Mouse (Mus musculus): ENCODE measurements around the gene Dolpp1. TPM values are rescaled to one million over a fixed set of nuclear protein-coding genes. Genes with fewer than 3 reads are reported as not detected.
A peak's percentile ranks its signal among the peaks of the same experiment; 100 is the strongest.

Dolpp1 gene
- polyA plus RNA-seq, 1 experiment from 2014 or later, result 39.5 TPM

DNA sequence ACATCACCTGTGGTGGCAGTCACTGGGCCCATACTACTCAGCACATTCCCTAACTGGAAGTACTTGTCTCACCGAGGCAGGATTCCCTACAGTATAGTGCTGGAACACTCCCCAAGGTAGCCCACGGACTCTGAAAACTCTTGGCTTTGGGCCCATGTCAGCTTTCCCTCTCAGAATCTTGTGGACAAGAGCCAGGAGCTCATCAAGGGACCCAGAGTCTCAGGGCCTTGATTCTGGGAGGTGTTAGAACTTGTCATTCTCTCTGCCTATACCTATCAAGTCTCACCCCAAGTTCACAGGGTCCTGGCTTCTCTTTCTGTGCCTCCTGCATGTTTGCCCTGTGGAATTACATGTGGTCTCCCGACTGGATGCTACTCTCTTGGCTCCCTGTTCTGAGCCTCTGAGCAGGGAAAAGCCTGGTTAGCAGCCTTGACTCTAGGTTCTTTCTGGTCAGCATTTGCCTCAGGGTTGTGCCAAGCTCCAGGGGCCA is 48.2 kb downstream of the Dolpp1 start:
- H3K9me3 ChIP-seq (ENCODE audit: control insufficient read depth), result no peaks in the 10 kb centered on the region
- WGBS, result 38% methylated on average over 3 of the region's 3 CpGs
- no peaks in the 10 kb centered on the region for H3K27me3 ChIP-seq (replicated peaks; ENCODE audit: control insufficient read depth, insufficient read depth, low read length)
- H3K4me2 ChIP-seq (replicated peaks; ENCODE audit: low read depth), result no peak overlapping the region
- ATAC-seq, result no peak
- no peak overlapping the region for H3K4me3 ChIP-seq (ENCODE audit: low read depth, low read length)
- H3K36me3 ChIP-seq (ENCODE audit: control insufficient read depth, insufficient read depth), result peaks cover 50% of the 10 kb centered on the region
- H3K9ac ChIP-seq (ENCODE audit: low read depth, low read length), result 0 out of 2 replicates have a peak overlapping the region, but pooled peaks have one; percentile 51
- peak overlapping the region; percentile 92 for H3K27ac ChIP-seq (ENCODE audit: low read depth, low read length)
- H3K4me1 ChIP-seq (replicated peaks; ENCODE audit: control insufficient read depth, insufficient read depth, low read length), result peaks cover 18% of the 10 kb centered on the region
- TF ChIP-seq CTCF (IDR thresholded peaks at IDR 0.05; ENCODE audit: low read depth), result no peak

DNA sequence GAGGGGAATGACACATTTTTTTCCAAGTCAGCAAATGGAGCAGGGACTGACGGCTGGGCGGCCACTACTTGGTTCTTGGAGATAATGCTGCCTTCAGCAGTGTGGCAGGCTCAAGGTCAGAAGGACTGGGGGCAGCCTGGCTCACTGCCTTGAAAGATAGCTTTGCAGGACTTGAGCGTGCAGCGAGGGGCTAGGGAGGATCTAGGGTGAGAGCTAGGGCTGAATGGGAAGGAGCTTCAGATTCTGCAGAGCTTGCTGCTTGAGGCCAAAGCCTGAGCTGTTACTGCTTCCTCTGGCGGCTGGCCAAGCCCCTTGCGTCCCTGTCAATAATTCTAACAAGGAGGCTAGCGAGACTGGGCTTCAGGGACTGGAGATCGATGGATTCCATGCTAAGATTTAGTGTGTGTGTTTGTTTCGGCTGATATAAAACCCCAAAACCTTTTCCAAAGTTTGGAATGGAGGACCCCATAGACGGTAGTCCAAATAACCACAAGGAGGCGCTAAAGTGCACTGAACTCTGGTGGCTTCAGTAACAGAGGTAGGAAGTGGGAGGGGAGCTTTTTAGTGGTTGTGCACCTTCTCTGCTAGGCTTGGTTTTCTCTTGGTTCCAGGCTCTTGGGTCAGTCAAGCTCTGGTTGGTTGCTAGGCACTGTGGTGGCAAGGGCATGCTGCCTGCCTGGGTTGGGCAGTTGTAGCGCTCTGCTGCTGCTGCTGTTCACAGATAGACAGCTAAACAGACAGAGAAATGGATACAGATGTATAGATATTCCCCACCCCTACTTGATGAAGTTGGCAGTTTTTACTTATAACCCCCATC is 48.9 kb downstream of the Dolpp1 start:
- H3K4me1 ChIP-seq (replicated peaks; ENCODE audit: control insufficient read depth, insufficient read depth, low read length), result peaks cover 22% of the 10 kb centered on the region
- 10% methylated on average over 12 of the region's 12 CpGs for WGBS
- peak; percentile 93 for TF ChIP-seq CTCF (IDR thresholded peaks at IDR 0.05; ENCODE audit: low read depth)

DNA sequence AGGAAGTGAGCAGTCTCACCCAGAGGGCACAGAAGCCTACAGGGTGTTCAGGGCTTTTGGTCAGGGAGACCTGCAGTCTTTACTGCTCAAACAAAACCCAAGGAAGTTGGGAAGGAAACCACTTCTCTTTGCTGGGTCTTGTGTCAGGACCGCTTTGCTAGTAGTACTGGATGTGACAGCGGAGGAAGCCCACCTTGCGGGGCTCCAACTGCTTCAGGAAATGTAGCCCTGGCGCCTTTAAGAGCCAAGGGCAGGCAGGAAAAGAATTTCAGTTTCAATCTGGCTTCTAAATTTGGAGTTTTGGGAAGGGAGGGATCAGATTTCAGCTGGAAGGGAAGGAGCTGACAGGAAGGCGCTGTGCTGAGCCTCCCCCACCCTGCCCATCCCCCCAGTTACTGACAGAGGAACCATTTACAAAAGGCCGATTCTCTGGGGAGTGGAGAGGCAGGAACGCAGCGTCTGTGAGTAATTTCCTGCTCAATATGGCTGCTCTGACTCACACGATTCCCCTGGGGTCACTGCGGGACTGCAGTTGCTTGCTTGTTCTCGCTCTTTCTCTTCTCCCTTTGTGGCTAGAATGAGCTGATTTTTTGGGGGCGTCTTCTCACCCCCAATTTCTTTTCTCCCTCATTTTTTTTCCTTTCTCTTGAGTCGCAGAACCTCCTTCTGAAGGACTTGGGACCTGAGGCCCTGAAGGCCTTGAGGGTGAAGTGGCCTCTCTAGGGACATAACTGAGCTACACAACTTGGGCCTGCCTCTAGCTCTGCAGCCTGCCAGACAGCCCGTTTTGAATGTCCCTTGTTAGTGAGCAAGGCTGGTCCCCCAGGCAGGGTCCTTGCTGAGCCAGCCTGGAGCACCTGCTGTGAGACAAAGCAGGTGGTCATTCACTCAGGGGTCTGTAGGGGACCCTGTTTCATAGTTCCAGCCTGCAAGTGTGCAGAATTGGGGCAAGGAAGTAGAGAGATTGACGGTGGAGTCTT is 49.8 kb downstream of the Dolpp1 start:
- no peaks in the 10 kb centered on the region for H3K27me3 ChIP-seq (replicated peaks; ENCODE audit: control insufficient read depth, insufficient read depth, low read length)
- 13% methylated on average over 15 of the region's 15 CpGs for WGBS
- H3K36me3 ChIP-seq (ENCODE audit: control insufficient read depth, insufficient read depth), result peaks cover 51% of the 10 kb centered on the region
- H3K9ac ChIP-seq (ENCODE audit: low read depth, low read length), result peak overlapping the region; percentile 51
- peaks cover 22% of the 10 kb centered on the region for H3K4me1 ChIP-seq (replicated peaks; ENCODE audit: control insufficient read depth, insufficient read depth, low read length)
- ATAC-seq, result peak; percentile 59
- H3K9me3 ChIP-seq (ENCODE audit: control insufficient read depth), result no peaks in the 10 kb centered on the region
- TF ChIP-seq CTCF (IDR thresholded peaks at IDR 0.05; ENCODE audit: low read depth), result no peak; the same call in 1 of the 2 replicates
- peak overlapping the region; percentile 92 for H3K27ac ChIP-seq (ENCODE audit: low read depth, low read length)
- H3K4me3 ChIP-seq (ENCODE audit: low read depth, low read length), result peak overlapping the region; percentile 29
- peak overlapping the region; percentile 61 for H3K4me2 ChIP-seq (replicated peaks; ENCODE audit: low read depth)

More for the DNA sequence above, 48.9 kb downstream of the Dolpp1 start:
- no peaks in the 10 kb centered on the region for H3K27me3 ChIP-seq (replicated peaks; ENCODE audit: control insufficient read depth, insufficient read depth, low read length)
- peak overlapping the region; percentile 92 for H3K27ac ChIP-seq (ENCODE audit: low read depth, low read length)
- H3K4me3 ChIP-seq (ENCODE audit: low read depth, low read length), result peak overlapping the region; percentile 29
- peak; percentile 66 for ATAC-seq
- H3K36me3 ChIP-seq (ENCODE audit: control insufficient read depth, insufficient read depth), result peaks cover 47% of the 10 kb centered on the region
- no peaks in the 10 kb centered on the region for H3K9me3 ChIP-seq (ENCODE audit: control insufficient read depth)
- peak overlapping the region; percentile 61 for H3K4me2 ChIP-seq (replicated peaks; ENCODE audit: low read depth)
- peak overlapping the region; percentile 51; the same call in 1 of the 2 replicates for H3K9ac ChIP-seq (ENCODE audit: low read depth, low read length)

DNA sequence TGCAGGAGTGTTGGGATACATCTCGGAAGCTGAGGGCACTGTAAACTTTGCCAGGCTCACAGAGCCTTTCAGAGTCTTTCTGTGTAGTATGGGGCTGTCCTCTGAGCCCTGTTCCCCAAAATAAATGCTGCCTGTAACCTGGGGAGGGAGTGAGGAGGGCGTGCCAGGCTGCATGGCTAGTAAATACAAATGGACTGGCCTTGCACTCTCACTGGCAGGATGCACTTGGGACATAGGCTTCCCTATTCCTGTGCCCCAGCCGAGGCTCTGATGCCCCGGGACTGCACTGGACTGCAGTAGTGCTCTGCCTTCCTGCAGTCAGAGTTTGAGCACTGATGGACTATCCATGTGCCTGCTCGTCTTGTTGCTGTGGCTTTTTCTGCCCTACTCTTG is 50.4 kb downstream of the Dolpp1 start:
- H3K36me3 ChIP-seq (ENCODE audit: control insufficient read depth, insufficient read depth), result peaks cover 52% of the 10 kb centered on the region

DNA sequence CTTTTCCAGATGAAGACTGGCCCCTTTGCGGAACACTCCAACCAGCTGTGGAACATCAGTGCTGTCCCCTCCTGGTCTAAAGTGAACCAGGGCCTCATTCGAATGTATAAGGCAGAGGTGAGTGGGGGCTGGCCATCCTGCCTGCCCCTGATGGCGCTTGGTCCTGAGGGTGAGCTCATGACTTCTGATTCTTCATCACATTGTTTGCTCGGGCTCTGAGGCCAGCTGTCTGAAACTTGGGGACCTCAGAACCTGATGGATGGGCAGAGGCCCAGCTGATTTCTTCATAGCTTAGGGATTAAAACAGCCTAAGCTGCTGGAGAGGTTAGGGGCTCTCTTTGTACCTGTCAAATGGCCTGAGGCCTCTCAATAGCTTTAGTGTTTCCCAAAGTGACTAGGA is 51.2 kb downstream of the Dolpp1 start:
- H3K4me1 ChIP-seq (replicated peaks; ENCODE audit: control insufficient read depth, insufficient read depth, low read length), result peaks cover 22% of the 10 kb centered on the region
- H3K27me3 ChIP-seq (replicated peaks; ENCODE audit: control insufficient read depth, insufficient read depth, low read length), result no peaks in the 10 kb centered on the region
- no peaks in the 10 kb centered on the region for H3K9me3 ChIP-seq (ENCODE audit: control insufficient read depth)
- H3K4me2 ChIP-seq (replicated peaks; ENCODE audit: low read depth), result 0 out of 2 replicates have a peak overlapping the region, but pooled peaks have one; percentile 61
- H3K4me3 ChIP-seq (ENCODE audit: low read depth, low read length), result no peak overlapping the region
- TF ChIP-seq CTCF (IDR thresholded peaks at IDR 0.05; ENCODE audit: low read depth), result peak; percentile 27; the same call in 1 of the 2 replicates
- H3K36me3 ChIP-seq (ENCODE audit: control insufficient read depth, insufficient read depth), result peaks cover 52% of the 10 kb centered on the region
- peak overlapping the region; percentile 51; the same call in 1 of the 2 replicates for H3K9ac ChIP-seq (ENCODE audit: low read depth, low read length)
- 55% methylated on average over 4 of the region's 4 CpGs for WGBS
- peak overlapping the region; percentile 92 for H3K27ac ChIP-seq (ENCODE audit: low read depth, low read length)
- ATAC-seq, result no peak

More for the DNA sequence above, 50.4 kb downstream of the Dolpp1 start:
- peak overlapping the region; percentile 61 for H3K4me2 ChIP-seq (replicated peaks; ENCODE audit: low read depth)
- no peaks in the 10 kb centered on the region for H3K27me3 ChIP-seq (replicated peaks; ENCODE audit: control insufficient read depth, insufficient read depth, low read length)
- H3K27ac ChIP-seq (ENCODE audit: low read depth, low read length), result peak overlapping the region; percentile 92
- no peak for ATAC-seq
- peaks cover 22% of the 10 kb centered on the region for H3K4me1 ChIP-seq (replicated peaks; ENCODE audit: control insufficient read depth, insufficient read depth, low read length)
- H3K9me3 ChIP-seq (ENCODE audit: control insufficient read depth), result no peaks in the 10 kb centered on the region
- H3K4me3 ChIP-seq (ENCODE audit: low read depth, low read length), result peak overlapping the region; percentile 29
- no peak; the same call in 1 of the 2 replicates for TF ChIP-seq CTCF (IDR thresholded peaks at IDR 0.05; ENCODE audit: low read depth)
- H3K9ac ChIP-seq (ENCODE audit: low read depth, low read length), result peak overlapping the region; percentile 51
- WGBS, result 41% methylated on average over 5 of the region's 5 CpGs
